Mouse (Mus musculus) embryonic fibroblast, embryonic 13.5 days (primary cell): Measurements from ENCODE around the gene Dner.

Experiments used
- CTCF ChIP-seq: IDR thresholded peaks from 2 replicates; pipeline ENCODE4 v1.5.1; 2011; ENCODE audit warnings: mild to moderate bottlenecking, control low read depth, low read length, moderate library complexity, borderline replicate concordance; ENCODE audit not compliant: insufficient read depth
- POLR2A ChIP-seq: IDR thresholded peaks from 2 replicates; pipeline ENCODE4 v1.6.1; 2011; ENCODE audit warnings: low read depth, mild to moderate bottlenecking, control low read depth, low read length, moderate library complexity

- TF ChIP-seq CTCF = no peak
- no peak for TF ChIP-seq POLR2A
Measured at GRCm38 (mm10) chr1:84621308-84621707, 74.7 kb downstream of the Dner start.
